Mouse (Mus musculus) liver, embryonic 14 days (tissue): ENCODE results near the gene Camta2. TPM values are rescaled to one million over a fixed set of nuclear protein-coding genes. Genes with fewer than 3 reads are reported as not detected.

Source experiments
- polyA plus RNA-seq: library from polyadenylated mRNA; depleted of rRNA; stranded (reverse); fragments of >200 nt; gene quantifications from 2 replicates; pipeline ENCODE4 v1.2.3, GENCODE M21; 2012; rRNA removed

Camta2 gene
- polyA plus RNA-seq, result 2.2 and 3.1 TPM in 2 replicates

GRCm38 (mm10) chr11:70687601-70688199 is at the start of gene Camta2:
Camta2 (minus strand) TSS chr11:70688105.

GRCm38 (mm10) chr11:70699722-70700556 is 12.0 kb upstream of the Camta2 start, which contains the start of the genes Inca1 and Kif1c:
Inca1 (minus strand) TSS chr11:70700155.
Kif1c (plus strand) TSS chr11:70700548.

GRCm38 (mm10) chr11:70668771-70669505 is 19.0 kb downstream of the Camta2 start, which contains the start of gene Spag7:
Spag7 (minus strand) TSS chr11:70669416.

GRCm38 (mm10) chr11:70656964-70657363 is 30.9 kb downstream of the Camta2 start, which contains the start of gene Eno3:
Eno3 (plus strand) TSS chr11:70657202.

GRCm38 (mm10) chr11:70654198-70654922 is 33.5 kb downstream of the Camta2 start, which contains the start of gene Pfn1:
Pfn1 (minus strand) TSS chr11:70654644.

GRCm38 (mm10) chr11:70646691-70647650 is 40.9 kb downstream of the Camta2 start, which contains the start of the genes Rnf167 and Slc25a11:
Rnf167 (plus strand) TSS chr11:70647235.
Slc25a11 (minus strand) TSS chr11:70647479.

GRCm38 (mm10) chr11:70638714-70639278 is 49.1 kb downstream of the Camta2 start, which contains the start of gene Gp1ba:
Gp1ba (plus strand) TSS chr11:70639122.

Other genes starting within 250 kb of the Camta2 start
- 13.8 and 13.9 TPM in 2 replicates for gene Med11, start 236.2 kb downstream of the Camta2 start, polyA plus RNA-seq
- 0.29 and 0.30 TPM in 2 replicates for gene Zmynd15, start 228.7 kb downstream of the Camta2 start, polyA plus RNA-seq
- gene Cxcl16, start 228.1 kb downstream of the Camta2 start, polyA plus RNA-seq, result 0.85 and 1.2 TPM in 2 replicates
- 0.66 and 1.0 TPM in 2 replicates for gene Tm4sf5, start 182.9 kb downstream of the Camta2 start, polyA plus RNA-seq
- gene Vmo1, start 173.5 kb downstream of the Camta2 start, polyA plus RNA-seq, result 0.23 and 0.41 TPM in 2 replicates
- gene Gltpd2, start 168.9 kb downstream of the Camta2 start, polyA plus RNA-seq, result 8.8 and 10.9 TPM in 2 replicates
- 160 and 165 TPM in 2 replicates for gene Psmb6, start 162.7 kb downstream of the Camta2 start, polyA plus RNA-seq
- gene Gm40193, start 155.2 kb downstream of the Camta2 start, polyA plus RNA-seq, result not detected in 2 replicates
- gene Pld2, start 148.0 kb downstream of the Camta2 start, polyA plus RNA-seq, result 2.0 and 2.3 TPM in 2 replicates
- 12.1 and 13.7 TPM in 2 replicates for gene Mink1, start 125.2 kb downstream of the Camta2 start, polyA plus RNA-seq
- gene 4930544D05Rik, start 72.3 kb downstream of the Camta2 start, polyA plus RNA-seq, result not detected in 2 replicates
- gene Chrne, start 68.9 kb downstream of the Camta2 start, polyA plus RNA-seq, result 0.06 TPM in 1 of 2 replicates, not detected in the other
- gene Gp1ba, start 49.0 kb downstream of the Camta2 start, polyA plus RNA-seq, result 3.2 and 4.8 TPM in 2 replicates
- 44.9 and 50.6 TPM in 2 replicates for gene Rnf167, start 40.9 kb downstream of the Camta2 start, polyA plus RNA-seq
- 34.1 and 39.6 TPM in 2 replicates for gene Slc25a11, start 40.6 kb downstream of the Camta2 start, polyA plus RNA-seq
- gene Pfn1, start 33.5 kb downstream of the Camta2 start, polyA plus RNA-seq, result 355 and 466 TPM in 2 replicates
- gene Eno3, start 30.9 kb downstream of the Camta2 start, polyA plus RNA-seq, result 4.1 and 6.4 TPM in 2 replicates
- gene Spag7, start 18.7 kb downstream of the Camta2 start, polyA plus RNA-seq, result 48.0 and 50.2 TPM in 2 replicates
- gene Inca1, start 12.1 kb upstream of the Camta2 start, polyA plus RNA-seq, result 0.77 and 0.98 TPM in 2 replicates
- gene Kif1c, start 12.4 kb upstream of the Camta2 start, polyA plus RNA-seq, result 5.4 and 5.8 TPM in 2 replicates
- 0.70 and 0.74 TPM in 2 replicates for gene Zfp3, start 76.1 kb upstream of the Camta2 start, polyA plus RNA-seq
- 0.17 and 0.24 TPM in 2 replicates for gene Scimp, start 124.5 kb upstream of the Camta2 start, polyA plus RNA-seq
- gene Rabep1, start 156.7 kb upstream of the Camta2 start, polyA plus RNA-seq, result 4.3 and 4.5 TPM in 2 replicates